Mouse (Mus musculus) hindbrain, embryonic 15.5 days (tissue): ENCODE measurements around the gene Zfp598. TPM values are rescaled to one million over a fixed set of nuclear protein-coding genes. Genes with fewer than 3 reads are reported as not detected.

Source experiments
- ATAC-seq: fragments of 200-750 bp; cut with Nextera tagmentation; 2 replicates; pipeline ENCODE4 v1.8.0; 2017; ENCODE audit warnings: low read depth, moderate number of reproducible peaks, moderate TSS enrichment; ENCODE audit not compliant: low FRiP score
- H3K27ac ChIP-seq: fragments of 300-500 bp; sonication (generic); replicated peaks from 2 replicates; pipeline ENCODE4 v1.5.1; 2015; ENCODE audit warnings: mild to moderate bottlenecking, inconsistent platforms
- H3K27me3 ChIP-seq: fragments of 300-500 bp; sonication (generic); 2 replicates; pipeline ENCODE4 v1.6.1; 2015; ENCODE audit warnings: control low read depth, inconsistent platforms
- H3K36me3 ChIP-seq: fragments of 300-500 bp; sonication (generic); 2 replicates; pipeline ENCODE4 v1.6.1; 2015; ENCODE audit warnings: control low read depth, inconsistent platforms
- H3K4me1 ChIP-seq: fragments of 300-500 bp; sonication (generic); replicated peaks from 2 replicates; pipeline ENCODE4 v1.6.1; 2015; ENCODE audit warnings: control low read depth, inconsistent platforms
- H3K4me2 ChIP-seq: fragments of 300-500 bp; sonication (generic); 2 replicates; pipeline ENCODE4 v1.6.1; 2015; ENCODE audit warnings: moderate library complexity, mild to moderate bottlenecking, inconsistent platforms
- H3K4me3 ChIP-seq: fragments of 300-500 bp; sonication (generic); 2 replicates; pipeline ENCODE4 v1.5.1; 2015; ENCODE audit warnings: mild to moderate bottlenecking, inconsistent platforms
- H3K9ac ChIP-seq: fragments of 300-500 bp; sonication (generic); 2 replicates; pipeline ENCODE4 v1.6.1; 2015; ENCODE audit warnings: inconsistent platforms
- H3K9me3 ChIP-seq: fragments of 300-500 bp; sonication (generic); 2 replicates; pipeline ENCODE4 v1.6.1; 2016; ENCODE audit warnings: control low read depth, inconsistent platforms
- WGBS: fragments of 180-500 bp; shearing (Covaris S2); methylation state at CpG from one replicate; pipeline ENCODE4 v1.1.7; 2015; 5-methylcytosine and 5-hydroxymethylcytosine counted together
- polyA plus RNA-seq: library from polyadenylated mRNA; unstranded; fragments of >200 nt; fragmentation: Nextera tagmentation; extraction: Ambion mirVana; gene quantifications from 2 replicates; pipeline ENCODE4 v1.2.1, GENCODE M21; 2015

Zfp598 gene
- polyA plus RNA-seq, 1 experiment from 2014 or later, result 24.5 TPM

DNA sequence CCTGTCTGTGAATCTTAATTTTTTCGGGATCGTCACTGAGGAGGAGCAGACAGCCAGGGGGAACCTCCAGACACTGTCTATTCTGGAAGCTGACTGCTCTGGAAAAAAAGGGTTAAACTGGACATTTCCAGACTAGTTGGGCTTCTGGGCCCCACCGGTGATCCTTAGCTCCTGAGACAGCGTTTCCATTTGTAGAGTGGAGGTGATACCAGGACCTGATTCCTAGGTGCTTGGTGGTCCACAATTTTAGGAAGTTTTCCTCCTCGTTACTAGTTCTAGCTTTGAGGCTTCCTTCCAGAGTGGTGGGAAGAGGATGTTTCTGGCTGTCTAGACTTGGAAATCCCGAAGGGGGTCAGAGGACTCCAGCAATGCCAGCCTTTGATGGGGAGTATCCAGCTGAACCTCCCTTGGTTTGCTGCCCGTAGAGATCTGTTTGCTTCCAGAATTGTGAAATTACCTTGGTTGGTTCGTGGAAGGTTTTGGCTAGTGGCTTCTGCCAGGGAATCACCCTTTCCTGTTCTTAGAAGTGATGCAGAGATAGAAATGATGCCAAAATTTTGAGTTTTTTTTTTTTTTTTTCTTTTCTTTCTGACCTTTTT, 858 bp downstream of the Zfp598 start:
- Histone ChIP-seq H3K4me2 (peak overlapping the region; percentile 73), H3K4me1 (peaks cover 36% of the 10 kb centered on the region), H3K27me3 (no peaks in the 10 kb centered on the region), H3K9ac (peak overlapping the region; percentile 97), H3K9me3 (no peaks in the 10 kb centered on the region), H3K4me3 (peak overlapping the region; percentile 95), H3K27ac (peak overlapping the region; percentile 85), H3K36me3 (no peaks in the 10 kb centered on the region)
- 13% methylated on average over 8 of the region's 8 CpGs for WGBS
- no peak for ATAC-seq

DNA sequence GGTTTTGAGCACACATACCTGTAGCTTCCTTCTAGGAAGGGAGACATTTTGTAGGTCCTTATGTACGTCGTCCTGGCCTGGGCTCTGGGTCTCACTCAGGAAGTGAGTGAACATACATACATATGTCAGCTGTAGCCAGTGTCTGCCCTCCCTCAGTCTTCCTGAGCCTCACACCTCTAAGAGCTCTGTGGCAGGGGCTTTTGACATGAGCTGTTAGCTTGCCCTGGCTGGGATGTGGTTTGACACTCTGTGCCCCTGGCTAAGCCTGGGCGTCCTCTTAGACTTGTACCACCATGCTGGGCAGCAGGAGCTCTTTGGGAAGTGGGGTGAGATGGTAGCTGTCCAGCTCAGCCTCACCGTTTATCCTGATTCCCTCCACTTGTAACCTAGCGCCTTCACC, 1.9 kb downstream of the Zfp598 start:
- 0 out of 2 replicates have a peak overlapping the region, but pooled peaks have one; percentile 97 for H3K9ac ChIP-seq
- H3K9me3 ChIP-seq, result no peaks in the 10 kb centered on the region
- no peak overlapping the region for H3K27ac ChIP-seq
- 79% methylated on average over 5 of the region's 5 CpGs for WGBS
- H3K4me1 ChIP-seq, result peaks cover 36% of the 10 kb centered on the region
- peak overlapping the region; percentile 73 for H3K4me2 ChIP-seq
- H3K27me3 ChIP-seq, result no peaks in the 10 kb centered on the region
- no peak overlapping the region for H3K4me3 ChIP-seq
- H3K36me3 ChIP-seq, result no peaks in the 10 kb centered on the region
- ATAC-seq, result no peak

DNA sequence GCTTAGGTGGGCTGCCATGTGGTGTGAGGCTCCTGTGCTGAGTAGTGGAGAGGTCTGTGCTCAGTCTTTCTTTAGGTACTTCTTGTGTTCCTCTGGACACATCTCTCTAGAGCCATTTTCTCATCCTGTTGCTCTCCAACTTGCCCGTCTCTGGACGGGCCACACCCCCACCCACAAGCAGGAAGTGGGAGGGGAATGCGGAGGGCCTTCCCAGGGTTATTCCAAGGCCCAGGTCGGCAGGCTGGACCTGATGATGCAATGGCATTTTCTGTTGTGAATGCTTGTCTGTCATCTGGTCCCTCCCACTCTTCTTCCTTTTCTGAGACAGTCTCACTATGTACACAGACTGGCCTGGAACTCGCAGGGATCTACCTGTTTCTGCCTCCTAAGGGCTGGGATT, 2.7 kb downstream of the Zfp598 start:
- Histone ChIP-seq H3K36me3 (0 out of 2 replicates have a peak, but pooled peaks cover 8% of the 10 kb centered on the region), H3K9ac (no peak overlapping the region), H3K4me2 (peak overlapping the region; percentile 5; the same call in 1 of the 2 replicates), H3K4me3 (no peak overlapping the region), H3K27me3 (no peaks in the 10 kb centered on the region), H3K27ac (no peak overlapping the region), H3K9me3 (no peaks in the 10 kb centered on the region), H3K4me1 (peaks cover 36% of the 10 kb centered on the region)
- ATAC-seq, result no peak
- 32% methylated on average over 5 of the region's 5 CpGs for WGBS

DNA sequence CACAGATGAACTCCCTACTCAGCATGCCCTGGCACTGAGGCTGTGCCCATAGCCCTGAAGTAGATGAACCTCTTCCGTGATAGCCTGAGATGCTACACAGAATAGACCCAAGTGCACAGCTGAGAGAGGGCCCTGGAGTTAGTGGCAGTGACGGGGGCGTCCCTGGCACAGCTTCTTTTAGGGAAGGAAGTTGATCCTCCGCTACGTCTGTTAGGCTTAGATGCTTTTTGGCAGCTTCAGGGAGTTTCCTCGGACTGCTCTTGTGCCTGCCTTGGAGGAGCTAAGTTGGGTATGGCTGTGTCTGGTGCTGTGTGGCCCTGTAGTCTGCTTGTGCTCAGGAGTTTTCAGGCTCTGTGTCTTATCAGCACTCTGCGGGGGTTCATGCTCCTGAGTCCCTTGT, 4.8 kb downstream of the Zfp598 start:
- Histone ChIP-seq H3K4me3 (no peak overlapping the region), H3K27ac (no peak overlapping the region), H3K9ac (no peak overlapping the region), H3K4me1 (peaks cover 28% of the 10 kb centered on the region), H3K36me3 (peaks cover 28% of the 10 kb centered on the region), H3K9me3 (no peaks in the 10 kb centered on the region), H3K4me2 (no peak overlapping the region), H3K27me3 (no peaks in the 10 kb centered on the region)
- no peak for ATAC-seq
- 87% methylated on average over 7 of the region's 7 CpGs for WGBS

DNA sequence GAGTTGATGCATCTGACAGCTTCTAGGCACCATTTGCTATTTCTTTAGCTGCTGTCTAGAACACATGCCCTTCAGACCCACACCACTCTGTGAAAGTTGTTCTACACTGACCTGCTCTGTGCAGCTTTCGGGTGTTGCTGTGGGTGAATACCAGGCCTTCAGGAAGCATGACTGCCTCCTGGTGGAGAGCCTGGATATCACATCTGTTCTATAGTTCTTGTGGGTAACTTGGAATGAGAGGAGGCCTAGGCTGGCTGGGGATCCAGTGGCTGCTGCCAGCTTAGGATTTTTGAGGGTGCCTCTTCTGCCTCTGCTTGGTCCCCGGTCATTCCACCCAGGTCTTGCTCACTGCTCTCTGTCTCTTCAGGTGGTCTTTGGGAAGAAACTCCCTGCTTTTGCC, 6.7 kb downstream of the Zfp598 start:
- H3K27ac ChIP-seq, result no peak overlapping the region
- no peak overlapping the region for H3K4me2 ChIP-seq
- H3K9ac ChIP-seq, result no peak overlapping the region
- peaks cover 40% of the 10 kb centered on the region for H3K36me3 ChIP-seq
- peaks cover 18% of the 10 kb centered on the region for H3K4me1 ChIP-seq
- WGBS, result 61% methylated on average over 2 of the region's 2 CpGs
- no peaks in the 10 kb centered on the region for H3K27me3 ChIP-seq
- H3K9me3 ChIP-seq, result no peaks in the 10 kb centered on the region
- ATAC-seq, result no peak
- no peak overlapping the region for H3K4me3 ChIP-seq

DNA sequence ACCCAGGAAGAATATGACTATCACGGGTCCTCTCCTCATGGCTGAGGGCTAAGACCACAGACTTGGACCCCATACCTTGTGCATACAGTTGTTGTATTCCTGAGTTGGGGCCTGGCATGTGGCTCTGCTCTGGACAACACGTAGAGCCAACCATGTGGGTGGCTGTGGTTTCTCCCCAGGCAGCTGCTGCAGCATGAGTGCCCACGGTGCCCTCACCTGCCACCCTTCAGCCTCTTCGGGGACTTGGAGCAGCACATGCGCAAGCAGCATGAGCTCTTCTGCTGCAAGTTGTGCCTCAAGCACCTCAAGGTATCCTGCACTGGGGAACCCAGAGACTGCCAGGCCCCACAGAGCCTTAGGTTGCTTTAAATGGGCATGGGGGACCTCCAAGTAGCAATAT, 7.4 kb downstream of the Zfp598 start:
- Histone ChIP-seq H3K27me3 (no peaks in the 10 kb centered on the region), H3K4me3 (no peak overlapping the region), H3K4me1 (peaks cover 11% of the 10 kb centered on the region), H3K36me3 (peaks cover 46% of the 10 kb centered on the region), H3K9me3 (no peaks in the 10 kb centered on the region), H3K9ac (no peak overlapping the region), H3K4me2 (no peak overlapping the region), H3K27ac (no peak overlapping the region)
- no peak for ATAC-seq
- 93% methylated on average over 5 of the region's 5 CpGs for WGBS

DNA sequence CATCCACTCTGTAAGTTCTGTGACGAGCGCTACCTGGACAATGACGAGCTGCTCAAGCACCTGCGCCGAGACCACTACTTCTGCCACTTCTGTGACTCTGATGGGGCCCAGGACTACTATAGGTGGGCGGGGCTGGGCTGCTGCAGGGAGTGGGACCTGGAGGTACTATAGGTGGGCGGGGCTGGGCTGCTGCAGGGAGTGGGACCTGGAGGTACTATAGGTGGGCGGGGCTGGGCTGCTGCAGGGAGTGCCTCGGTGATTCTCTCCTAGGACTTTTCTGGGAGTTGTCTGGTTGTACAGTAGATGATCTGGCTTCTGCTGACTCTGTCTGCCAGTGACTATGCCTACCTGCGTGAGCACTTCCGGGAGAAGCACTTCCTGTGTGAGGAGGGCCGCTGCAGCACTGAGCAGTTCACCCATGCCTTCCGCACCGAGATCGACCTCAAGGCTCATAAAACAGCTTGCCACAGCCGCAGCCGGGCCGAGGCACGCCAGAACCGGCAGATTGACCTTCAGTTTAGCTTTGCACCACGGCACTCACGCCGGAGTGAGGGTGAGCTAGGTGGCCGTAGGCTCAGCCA, 8.1 kb downstream of the Zfp598 start:
- Histone ChIP-seq H3K4me1 (peaks cover 4% of the 10 kb centered on the region; the same call in 1 of the 2 replicates), H3K4me3 (no peak overlapping the region), H3K9me3 (no peaks in the 10 kb centered on the region), H3K27ac (no peak overlapping the region), H3K9ac (no peak overlapping the region), H3K27me3 (no peaks in the 10 kb centered on the region), H3K36me3 (peaks cover 48% of the 10 kb centered on the region), H3K4me2 (no peak overlapping the region)
- ATAC-seq, result no peak
- WGBS, result 93% methylated on average over 24 of the region's 24 CpGs

DNA sequence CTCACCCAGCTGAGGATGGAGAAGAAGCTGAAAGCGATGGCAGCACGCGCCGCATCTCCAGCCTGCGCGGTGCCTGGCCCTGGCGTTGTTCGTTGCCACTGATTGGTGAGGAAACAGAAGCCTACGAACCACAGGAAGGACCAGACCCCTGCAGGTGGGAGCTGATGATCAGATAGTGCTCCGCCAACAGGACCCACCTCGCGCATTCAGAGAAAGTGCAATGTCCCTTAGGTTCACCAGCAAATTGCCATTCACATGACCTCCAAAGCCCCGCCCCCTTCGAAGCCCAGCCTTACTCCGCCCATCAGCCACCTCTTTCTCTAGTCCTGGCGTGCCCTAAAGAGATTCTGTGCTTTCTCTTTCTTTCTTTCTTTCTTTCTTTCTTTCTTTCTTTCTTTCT, 17.0 kb downstream of the Zfp598 start:
- Histone ChIP-seq H3K4me3 (no peak overlapping the region), H3K4me2 (0 out of 2 replicates have a peak overlapping the region, but pooled peaks have one; percentile 14), H3K9ac (no peak overlapping the region), H3K4me1 (peaks cover 36% of the 10 kb centered on the region), H3K9me3 (no peaks in the 10 kb centered on the region), H3K36me3 (peaks cover 5% of the 10 kb centered on the region), H3K27me3 (peaks cover 7% of the 10 kb centered on the region), H3K27ac (no peak overlapping the region)
- ATAC-seq, result no peak
- 32% methylated on average over 16 of the region's 16 CpGs for WGBS

DNA sequence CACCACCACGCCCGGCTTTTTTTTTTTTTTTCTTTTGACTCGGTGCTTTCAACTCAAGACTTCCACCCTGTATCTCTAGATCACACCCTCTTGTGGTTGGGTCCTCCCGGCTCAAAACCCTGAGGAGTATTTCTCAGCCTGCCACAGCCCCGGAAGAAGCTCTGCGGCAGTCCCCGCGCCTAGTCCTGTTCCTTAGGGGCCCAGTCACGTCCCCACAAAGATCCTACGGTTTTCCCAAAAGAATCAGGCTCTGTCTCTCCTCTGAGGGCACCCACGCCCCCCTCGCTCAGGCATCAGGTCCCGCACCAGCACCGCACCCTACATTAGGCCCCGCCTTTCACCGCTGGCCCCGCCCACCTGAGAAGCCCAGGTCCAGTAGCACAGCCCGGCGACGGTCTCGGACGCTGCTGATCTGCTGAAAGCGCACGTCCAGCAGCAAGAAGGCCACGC, 17.7 kb downstream of the Zfp598 start:
- H3K9me3 ChIP-seq, result no peaks in the 10 kb centered on the region
- H3K36me3 ChIP-seq, result peaks cover 3% of the 10 kb centered on the region; the same call in 1 of the 2 replicates
- H3K27ac ChIP-seq, result no peak overlapping the region
- peaks cover 7% of the 10 kb centered on the region for H3K27me3 ChIP-seq
- WGBS, result 3% methylated on average over 25 of the region's 25 CpGs
- no peak for ATAC-seq
- H3K4me1 ChIP-seq, result peaks cover 41% of the 10 kb centered on the region
- H3K4me2 ChIP-seq, result peak overlapping the region; percentile 58
- peak overlapping the region; percentile 3; the same call in 1 of the 2 replicates for H3K9ac ChIP-seq
- peak overlapping the region; percentile 66 for H3K4me3 ChIP-seq

DNA sequence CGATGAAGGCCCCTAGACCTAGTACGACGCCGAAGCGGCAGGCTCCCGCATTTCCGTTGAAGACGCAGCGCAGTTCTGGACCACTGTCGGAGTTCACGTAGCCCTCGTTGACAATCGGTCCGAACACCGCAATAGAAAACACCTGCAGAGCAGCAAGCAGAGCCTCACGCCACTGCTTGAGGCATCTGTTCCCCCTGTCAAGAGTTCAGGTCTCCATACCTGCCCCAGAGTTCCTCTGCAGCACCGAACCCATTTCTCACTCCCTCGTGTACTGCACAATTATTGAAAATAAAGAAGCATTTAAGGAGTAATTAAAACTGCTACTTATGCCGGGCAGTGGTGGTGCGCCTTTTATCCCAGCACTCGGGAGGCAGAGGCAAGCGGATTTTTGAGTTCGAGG, 18.1 kb downstream of the Zfp598 start:
- H3K4me3 ChIP-seq, result peak overlapping the region; percentile 66
- H3K4me2 ChIP-seq, result peak overlapping the region; percentile 58
- H3K9me3 ChIP-seq, result no peaks in the 10 kb centered on the region
- WGBS, result 17% methylated on average over 23 of the region's 23 CpGs
- H3K27me3 ChIP-seq, result peaks cover 7% of the 10 kb centered on the region
- H3K27ac ChIP-seq, result no peak overlapping the region
- no peak for ATAC-seq
- H3K36me3 ChIP-seq, result peaks cover 7% of the 10 kb centered on the region; the same call in 1 of the 2 replicates
- peaks cover 41% of the 10 kb centered on the region for H3K4me1 ChIP-seq
- H3K9ac ChIP-seq, result peak overlapping the region; percentile 3; the same call in 1 of the 2 replicates

DNA sequence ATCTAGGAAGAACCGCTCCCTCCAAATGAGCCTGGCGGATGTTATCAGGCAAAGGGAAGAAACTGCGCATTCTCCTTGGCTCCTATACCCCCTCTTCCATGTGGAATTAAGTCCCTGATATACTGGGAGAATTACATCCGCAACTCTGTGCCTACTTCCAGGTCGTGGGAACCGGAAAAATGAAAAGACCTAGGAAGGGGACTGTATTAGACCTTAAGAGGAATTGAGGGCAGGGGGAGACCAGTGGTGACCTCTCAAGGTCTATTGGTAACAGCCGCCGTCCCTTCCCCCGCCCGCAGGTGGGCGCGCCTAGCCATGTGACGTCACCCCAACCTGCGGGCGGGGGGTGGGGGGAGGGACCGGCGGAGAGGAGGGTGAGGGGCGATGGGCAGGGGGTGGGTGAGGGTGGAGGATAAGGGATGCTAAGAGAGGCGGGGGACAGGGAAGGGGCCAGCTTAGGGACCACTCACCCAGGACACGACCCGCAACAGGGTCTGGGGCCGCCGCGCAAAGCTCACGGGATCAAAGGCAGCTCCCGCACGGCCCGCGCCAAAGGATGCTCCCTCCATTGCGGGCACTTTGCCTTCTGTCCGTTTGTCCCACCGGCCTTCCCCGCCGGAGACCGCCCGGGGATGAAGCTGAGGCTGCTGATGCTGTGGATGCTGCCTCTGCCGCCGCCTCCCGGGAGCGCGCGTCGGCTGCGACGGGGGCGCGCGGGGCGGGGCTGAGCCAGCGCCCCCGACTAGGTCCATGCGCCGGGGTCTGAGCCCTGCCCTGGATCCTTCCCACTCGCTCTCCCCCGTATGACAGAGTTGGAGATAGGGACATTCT, 20.0 kb downstream of the Zfp598 start, which contains the start of gene Syngr3:
Gene Syngr3, minus strand, starts transcription at position 705 of the 831 bp plus-strand sequence.
- peaks cover 12% of the 10 kb centered on the region; the same call in 1 of the 2 replicates for H3K36me3 ChIP-seq
- H3K4me1 ChIP-seq, result peaks cover 44% of the 10 kb centered on the region
- H3K27me3 ChIP-seq, result peaks cover 7% of the 10 kb centered on the region
- 1% methylated on average over 44 of the region's 55 CpGs for WGBS
- H3K9me3 ChIP-seq, result no peaks in the 10 kb centered on the region
- peak; percentile 74 for ATAC-seq
- peak within 1 kb of the TSS; percentile 93 for H3K27ac ChIP-seq
- H3K4me2 ChIP-seq, result peak within 1 kb of the TSS; percentile 58
- H3K9ac ChIP-seq, result peak within 1 kb of the TSS; percentile 92
- H3K4me3 ChIP-seq, result peak within 1 kb of the TSS; percentile 66

DNA sequence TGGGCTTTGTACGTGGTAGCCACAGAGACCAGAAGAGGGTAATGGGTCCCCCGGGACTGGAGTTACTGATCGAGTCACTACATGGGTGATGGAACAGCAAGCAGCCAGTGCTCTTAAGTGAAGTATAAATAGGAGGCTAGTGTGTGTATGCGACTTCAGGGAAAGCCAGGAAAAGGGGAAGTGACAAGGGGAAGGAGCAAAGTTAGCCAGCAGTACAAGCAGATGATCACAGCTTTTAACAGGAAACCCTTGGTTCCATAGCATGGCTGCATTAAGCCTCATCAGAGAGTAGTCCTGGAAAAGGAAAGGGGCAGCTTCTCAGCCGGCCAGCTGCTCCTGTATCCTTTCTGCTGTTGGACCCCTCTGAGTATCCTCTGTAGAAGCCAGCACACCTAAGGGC, 22.9 kb downstream of the Zfp598 start:
- Histone ChIP-seq H3K27me3 (peaks cover 7% of the 10 kb centered on the region), H3K9ac (no peak overlapping the region), H3K4me3 (no peak overlapping the region), H3K4me1 (peaks cover 58% of the 10 kb centered on the region), H3K27ac (no peak overlapping the region), H3K9me3 (no peaks in the 10 kb centered on the region), H3K4me2 (no peak overlapping the region), H3K36me3 (0 out of 2 replicates have a peak, but pooled peaks cover 12% of the 10 kb centered on the region)
- 88% methylated on average over 5 of the region's 5 CpGs for WGBS
- no peak for ATAC-seq
